Mouse (Mus musculus) embryonic fibroblast, embryonic 13.5 days (primary cell): Measurements from ENCODE around the gene Aarsd1.

Experiments used
- CTCF ChIP-seq: IDR thresholded peaks from 2 replicates; pipeline ENCODE4 v1.5.1; 2011; ENCODE audit warnings: mild to moderate bottlenecking, control low read depth, low read length, moderate library complexity, borderline replicate concordance; ENCODE audit not compliant: insufficient read depth
- POLR2A ChIP-seq: IDR thresholded peaks from 2 replicates; pipeline ENCODE4 v1.6.1; 2011; ENCODE audit warnings: low read depth, mild to moderate bottlenecking, control low read depth, low read length, moderate library complexity

DNA sequence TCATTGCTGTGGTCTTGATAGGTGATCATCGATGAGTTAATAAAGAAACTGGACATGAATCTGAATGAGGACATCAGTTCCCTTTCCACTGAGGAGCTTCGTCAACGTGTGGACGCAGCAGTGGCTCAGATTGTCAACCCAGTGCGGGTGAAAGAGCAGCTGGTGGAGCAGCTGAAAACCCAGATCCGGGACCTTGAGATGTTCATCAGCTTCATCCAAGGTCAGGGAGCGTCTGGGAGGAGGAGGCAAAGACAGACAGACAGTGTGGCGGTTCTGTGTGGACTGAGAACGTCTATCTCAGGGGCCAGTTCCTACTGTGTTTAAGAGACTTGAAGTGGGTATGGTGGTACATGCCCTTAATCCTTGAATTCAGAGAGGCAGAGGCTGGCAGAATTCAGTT lies 13.9 kb upstream of the Aarsd1 start:
- TF ChIP-seq POLR2A (no peak), CTCF (no peak)
